Mouse (Mus musculus): ENCODE measurements around the gene R3hdm2.

DNA sequence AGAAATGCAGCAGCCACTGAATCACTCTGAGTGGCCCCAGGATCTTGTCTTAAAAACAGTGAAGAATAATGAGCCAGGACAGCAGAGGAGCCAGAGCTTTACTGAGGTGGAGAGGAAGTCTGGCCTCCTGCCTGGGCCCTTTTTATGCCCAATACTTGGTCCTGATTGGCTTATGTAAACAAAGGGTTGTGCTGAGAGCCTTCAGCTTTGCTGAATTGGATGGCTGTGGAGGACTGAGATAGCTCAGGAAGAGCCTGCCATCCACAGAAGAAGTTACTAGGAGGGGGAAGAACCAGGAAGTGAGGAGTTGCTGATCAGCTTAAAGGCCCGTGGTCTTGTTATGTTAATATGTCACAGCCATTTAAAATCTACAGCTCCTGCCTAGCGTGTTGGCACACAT lies 46.5 kb downstream of the R3hdm2 start:
- TF ChIP-seq POLR2A (IDR thresholded peaks at IDR 0.05; ENCODE audit: insufficient read depth, low read depth, low read length) (no peak), CTCF (IDR thresholded peaks at IDR 0.05; ENCODE audit: insufficient read depth, low read depth, low read length) (no peak)
